Mouse (Mus musculus) kidney, postnatal 25 days (tissue): ENCODE data around the gene Fgfr2.
A peak's percentile ranks its signal among the peaks of the same experiment; 100 is the strongest.
"Not testable (repeated sequence)": the region's sequence is repeated elsewhere in the genome, so short reads cannot be mapped to it uniquely, and the experiment has no call there.

ENCODE experiments used
- DNase-seq, 2 experiments: peaks; one replicate each; pipeline ENCODE4 v3.0.0; 2021; ENCODE audit warnings: mixed read lengths in 2 of 2

Fgfr2 gene

DNA sequence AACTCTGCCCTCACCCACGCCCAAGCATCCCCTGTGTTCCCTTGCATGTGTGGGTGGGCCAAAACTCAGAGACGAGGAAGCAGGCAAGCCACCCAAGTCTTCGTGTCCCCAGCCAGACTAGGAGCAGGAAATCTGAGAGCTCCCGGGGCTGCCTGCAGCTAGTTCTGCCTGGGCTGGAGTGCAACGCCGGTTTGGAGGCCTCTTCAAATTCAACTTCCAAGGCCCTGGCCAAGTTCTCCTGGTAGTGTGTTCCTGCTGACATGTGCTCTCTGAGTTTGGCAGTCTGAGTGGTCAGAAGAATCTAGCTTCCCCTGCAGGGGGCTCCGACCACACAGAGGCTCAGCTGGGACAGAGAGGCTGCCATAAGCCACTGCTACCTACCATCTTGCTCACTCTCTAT is 2948.6 kb downstream of the Fgfr2 start:
- DNase-seq: no peak

DNA sequence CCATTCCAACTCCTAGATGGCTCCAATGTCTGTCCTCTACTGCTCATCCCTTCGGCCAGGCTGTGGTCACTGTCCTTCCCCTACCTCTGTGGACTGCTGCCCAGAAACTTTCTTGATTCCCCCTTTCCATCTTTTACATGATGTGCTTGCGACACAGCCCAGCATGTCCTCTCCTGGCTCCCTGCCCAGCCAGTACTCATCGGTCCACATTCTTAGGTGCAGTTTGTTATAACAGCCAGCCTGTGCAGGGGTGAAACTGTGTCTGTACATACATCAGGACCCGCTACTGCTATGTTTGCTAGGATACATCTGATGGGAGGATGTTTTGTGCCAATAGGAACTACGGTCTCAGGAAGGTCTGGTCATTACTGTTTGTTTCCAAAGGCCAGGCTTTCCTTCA is 2949.2 kb downstream of the Fgfr2 start:
- DNase-seq: peak; percentile 34 to 45

DNA sequence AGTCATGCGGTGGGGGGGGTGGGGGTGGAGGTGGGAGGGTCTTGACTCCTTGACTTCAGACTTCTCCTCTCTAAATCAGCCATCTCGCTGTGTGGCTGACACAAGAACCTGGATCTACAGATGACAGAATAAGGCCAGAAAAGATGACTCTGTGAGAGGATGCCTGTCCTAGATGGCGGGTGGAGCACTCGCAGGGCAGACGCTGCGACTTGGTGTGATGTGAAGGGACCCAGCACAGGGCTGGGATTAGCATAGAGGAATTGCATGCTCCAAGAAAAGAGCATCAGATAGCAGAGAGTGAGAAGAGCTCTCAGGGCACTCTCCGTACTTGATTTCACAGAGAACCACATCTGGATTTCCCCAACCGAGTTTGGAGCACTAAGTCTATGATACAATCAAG is 2953.0 kb downstream of the Fgfr2 start:
- no peak for DNase-seq

DNA sequence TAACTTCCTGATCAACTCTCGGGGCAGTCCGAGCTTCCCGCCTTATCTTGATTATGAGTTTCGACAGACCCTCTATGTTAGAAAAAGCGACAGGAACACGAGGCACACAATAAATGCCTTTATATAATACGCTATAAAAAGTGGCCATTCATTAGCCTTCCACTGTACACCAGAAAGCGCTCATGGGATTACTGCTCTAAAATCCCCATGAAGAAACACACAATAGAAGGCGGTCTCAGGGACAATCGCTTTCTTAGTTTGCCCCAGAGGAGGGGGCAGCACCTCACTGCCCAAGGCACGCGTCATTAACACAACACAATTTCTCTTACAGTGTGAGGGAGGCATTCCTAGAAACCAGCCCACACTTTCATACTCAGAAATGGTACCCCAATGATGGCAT is 2954.9 kb downstream of the Fgfr2 start:
- no peak for DNase-seq

DNA sequence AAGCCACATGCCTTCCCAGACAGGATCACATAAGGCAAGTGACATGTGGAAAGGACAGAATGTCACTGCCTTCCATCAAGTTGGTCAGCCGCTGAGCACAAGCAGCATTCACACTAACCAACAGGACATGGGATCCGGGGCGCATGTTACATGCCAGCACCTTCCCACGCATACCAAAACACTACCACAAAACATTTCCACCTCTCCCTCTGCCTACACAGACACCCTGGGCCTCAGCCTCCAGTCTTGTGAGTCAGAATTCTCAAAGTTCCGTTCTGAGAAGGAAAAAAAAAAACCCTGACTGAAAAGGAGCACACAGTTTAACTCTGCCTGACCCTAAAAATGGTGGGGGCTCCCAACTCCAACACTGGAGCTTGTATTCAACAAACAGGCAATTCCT is 2955.9 kb downstream of the Fgfr2 start:
- peak in 1 of 2 experiments; percentile 37 for DNase-seq

DNA sequence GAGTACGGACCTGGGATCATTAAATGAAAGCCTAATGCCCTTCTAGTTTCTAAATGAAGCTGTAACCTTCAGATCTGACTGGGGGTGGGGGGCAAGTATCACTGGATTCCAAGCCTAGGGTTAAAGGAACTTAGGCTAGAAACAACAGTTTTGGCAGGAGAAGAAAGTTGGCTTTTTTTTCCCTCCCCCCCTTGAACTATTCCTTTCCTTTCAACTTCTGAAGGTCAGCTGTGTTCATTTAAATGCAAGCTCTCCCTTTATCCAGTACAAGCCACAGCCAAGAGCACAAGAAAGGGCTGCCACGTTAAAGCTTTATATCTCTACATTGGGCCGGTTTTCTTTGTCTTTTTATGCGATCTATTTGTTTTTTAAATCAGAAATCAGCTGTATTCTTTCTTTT is 2957.0 kb downstream of the Fgfr2 start:
- DNase-seq: no peak

DNA sequence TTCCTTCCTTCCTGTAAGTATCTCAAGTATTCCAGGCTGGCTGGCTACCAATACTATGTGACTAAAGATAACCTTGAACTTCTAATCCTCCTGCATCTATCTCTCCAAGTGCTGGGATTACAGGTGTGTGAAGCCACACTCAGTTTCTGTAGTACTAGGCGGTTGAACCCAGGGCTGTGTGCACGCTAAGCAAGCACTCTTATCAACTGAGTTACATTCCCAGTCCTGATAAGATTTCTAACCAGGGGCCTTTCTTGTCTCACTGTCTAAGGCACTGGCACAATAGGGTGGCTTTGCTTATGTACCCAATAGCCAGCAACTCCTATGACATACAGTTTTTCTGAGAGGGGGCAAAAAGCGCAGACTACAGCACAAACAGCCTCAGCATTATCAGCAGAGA is 2957.7 kb downstream of the Fgfr2 start:
- DNase-seq: no peak

DNA sequence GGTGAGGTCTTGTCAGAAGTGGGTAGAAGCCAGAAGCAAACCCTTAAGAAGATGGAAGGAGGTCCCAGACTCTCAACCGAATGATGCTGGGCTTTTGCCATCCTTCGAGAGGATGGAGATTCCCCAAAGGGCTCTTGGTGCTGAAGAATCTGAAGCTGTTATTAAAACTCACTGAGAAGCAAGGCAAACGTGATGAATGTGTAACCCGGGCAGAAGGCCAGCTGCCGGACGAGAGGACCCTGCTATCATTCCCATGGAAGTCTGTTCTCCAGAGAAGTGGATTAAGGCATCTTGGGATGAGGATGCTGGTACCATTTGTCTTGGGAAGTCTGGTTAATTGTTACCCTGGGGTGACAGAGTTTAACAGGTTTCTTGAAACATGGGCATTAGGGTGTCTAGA is 2960.4 kb downstream of the Fgfr2 start:
- DNase-seq: peak in 1 of 2 experiments; percentile 6

DNA sequence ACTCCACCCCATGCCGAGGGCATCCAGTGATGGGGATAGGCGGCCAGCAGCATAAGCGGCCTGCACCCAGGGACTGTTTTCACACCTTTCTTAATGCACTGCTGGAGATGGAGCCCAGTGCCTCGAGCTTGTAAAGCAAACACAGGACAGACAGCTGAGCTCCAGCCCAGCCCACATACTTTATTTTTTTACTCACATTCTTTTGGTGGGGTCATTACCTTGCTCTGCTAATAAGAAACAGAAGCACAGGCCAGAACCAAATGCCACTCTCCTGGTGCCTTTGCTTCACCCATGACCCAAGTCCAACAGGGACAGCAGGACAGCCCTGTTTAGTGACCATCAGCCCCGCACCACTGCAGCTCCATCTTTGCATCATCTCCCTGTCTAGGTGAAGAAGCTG is 2961.6 kb downstream of the Fgfr2 start:
- DNase-seq: peak; percentile 16 to 39

DNA sequence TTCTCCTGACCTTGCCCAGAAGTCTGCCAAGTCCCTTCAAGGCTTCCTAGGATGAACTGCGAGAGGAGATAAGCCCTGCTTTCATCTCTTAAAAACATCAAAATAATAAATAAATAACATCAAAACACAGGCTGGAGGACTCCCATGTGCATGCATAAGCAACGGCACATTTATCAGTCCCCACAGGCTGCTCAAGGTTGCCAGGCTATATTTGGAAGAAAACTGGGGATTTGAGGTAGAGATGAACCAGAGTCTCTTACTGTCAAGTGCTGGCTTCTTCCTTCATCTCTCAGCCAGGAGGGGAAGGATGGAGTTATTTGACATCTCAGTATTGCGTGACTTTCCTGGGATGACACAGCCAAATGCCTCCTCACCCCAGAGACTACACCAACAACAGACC is 2964.3 kb downstream of the Fgfr2 start:
- no peak for DNase-seq

DNA sequence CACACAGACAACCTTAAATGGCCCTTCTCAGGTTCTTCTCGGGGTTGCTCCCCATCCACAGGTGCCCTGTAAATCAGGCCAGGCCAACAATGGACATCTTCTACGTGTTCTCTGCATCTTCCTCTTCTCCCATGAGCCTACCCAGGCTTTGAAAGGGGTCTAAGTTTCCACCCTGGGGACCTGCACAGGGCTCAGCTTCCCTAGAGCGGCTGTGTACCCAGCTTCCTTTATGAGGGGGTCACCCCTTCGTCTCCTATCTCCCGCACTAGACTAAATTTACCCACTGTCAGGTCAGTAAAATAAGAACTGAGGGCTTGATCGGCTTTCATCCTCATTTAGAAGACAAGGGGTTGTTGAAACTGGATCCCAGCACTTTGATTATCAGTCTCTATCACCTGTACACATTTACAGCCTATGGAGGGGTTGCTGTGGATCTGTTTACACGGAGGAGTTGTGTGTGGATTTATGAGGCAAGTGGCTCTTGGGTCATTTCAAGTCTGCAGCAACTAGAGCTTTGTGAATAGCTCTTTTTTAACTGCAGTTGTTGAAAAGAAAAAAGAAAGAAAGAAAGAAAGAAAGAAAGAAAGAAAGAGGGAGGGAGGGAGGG is 2969.7 kb downstream of the Fgfr2 start:
- DNase-seq: no peak

DNA sequence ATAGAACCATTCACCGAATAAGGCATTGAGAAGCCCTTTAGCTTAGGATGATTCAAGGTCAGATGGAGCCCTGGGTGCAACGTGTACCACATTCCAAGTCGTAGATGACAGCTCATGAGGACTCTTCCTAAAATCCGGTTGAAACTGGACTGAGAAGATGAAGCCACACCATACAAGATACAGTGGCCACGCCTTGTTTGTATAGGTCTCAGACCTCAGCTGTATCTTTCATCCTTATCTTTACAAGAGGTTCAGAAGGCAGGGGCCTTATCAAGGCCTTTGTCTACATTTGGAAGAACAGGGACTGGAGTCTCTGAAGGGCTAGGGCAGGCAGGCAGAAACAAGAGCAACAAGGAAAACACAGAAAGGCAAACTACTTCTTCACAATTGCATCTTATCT is 2974.2 kb downstream of the Fgfr2 start:
- DNase-seq: no peak

DNA sequence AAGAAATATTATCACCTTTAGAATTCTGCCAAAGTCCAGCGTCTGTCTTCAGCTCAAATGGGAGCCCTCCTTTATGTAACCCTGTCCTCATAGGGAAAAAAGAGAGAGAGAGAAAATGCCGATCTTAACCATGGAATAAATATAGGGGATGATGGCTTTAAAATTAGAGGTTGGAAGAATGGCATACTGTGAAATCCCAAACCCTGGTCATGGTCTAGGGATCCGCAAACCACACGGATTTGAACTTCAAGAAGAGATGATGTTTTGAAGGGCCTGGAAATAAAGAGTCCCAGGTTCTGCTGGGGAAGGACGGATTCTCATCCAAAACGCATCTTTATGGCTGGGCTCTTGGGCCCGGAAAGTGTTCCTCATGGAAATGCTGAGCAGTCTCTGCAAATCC is 2975.9 kb downstream of the Fgfr2 start:
- DNase-seq: no peak

DNA sequence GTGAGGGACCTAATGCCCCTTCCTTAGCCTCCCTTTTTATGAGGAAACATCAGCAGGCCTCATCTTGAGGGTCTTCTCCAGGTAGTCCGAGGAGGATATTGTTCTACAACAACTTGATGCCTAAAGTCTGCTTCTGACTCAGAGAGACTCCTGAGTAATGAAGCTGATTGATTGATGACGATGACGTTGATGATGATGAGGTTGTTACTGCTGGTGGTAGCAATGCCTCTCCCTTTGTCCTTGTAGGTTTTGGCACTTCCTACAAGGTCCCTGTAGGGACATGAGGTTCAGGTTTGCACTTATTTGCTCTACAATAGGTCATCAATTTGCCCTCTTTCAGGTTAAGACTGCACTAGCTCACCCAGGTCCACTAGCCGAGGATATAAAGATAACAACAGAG is 2977.9 kb downstream of the Fgfr2 start:
- DNase-seq: no peak

DNA sequence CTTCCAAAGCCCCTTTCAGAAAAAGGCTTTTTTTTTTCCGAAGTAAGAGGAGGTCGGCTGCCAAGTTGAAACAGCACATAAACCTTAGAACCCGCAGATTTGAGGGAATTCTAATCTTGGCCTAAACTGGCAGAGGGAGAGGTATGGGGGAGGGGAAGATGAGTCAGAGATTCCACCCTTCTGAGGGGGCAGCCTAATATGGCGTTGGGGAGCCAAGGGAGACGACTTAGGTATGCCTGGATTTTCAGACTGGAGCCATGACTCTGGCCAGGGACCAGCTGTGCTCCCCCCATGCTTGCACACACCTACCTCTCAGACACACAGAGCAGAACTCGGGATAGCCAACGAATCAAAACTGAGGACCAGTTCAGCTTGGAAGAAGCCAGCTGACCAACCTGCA is 2979.8 kb downstream of the Fgfr2 start:
- no peak for DNase-seq

DNA sequence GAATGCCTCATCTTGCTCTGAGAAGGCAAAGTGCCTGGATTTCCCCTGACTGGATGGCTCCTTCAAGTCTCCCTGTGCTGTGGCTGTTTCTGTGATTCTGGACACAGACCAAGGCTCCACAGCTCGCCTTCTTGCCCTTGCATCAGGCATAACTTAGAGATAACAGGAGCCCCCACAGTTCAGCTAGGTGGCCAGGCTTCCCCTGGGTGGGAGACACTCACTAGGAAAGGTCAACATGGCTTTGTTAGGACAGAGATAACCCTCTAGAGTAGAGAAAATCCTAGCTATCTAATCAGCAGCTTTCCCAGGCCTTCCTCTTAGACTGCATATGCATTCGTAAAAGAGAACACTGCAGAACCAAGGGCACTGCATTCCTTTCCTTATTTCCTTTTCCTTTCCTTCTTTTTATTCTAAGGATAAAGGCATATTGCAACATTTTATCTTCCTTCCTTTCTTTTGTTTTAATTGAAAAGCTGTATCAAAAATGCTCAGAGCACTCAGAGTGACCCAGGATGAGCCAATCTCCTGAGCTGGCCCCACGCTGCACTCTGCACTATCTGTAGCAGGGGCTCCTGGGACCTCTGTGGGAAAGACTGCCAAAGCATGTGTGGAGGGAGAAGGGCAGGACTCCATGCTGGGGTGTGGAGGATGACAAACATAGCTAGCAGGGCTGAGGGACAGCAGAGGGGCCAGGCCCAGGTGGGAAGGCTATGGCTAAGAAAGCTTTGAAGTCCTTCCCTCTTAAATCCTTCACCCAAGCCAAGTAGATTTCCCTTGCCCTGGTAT is 2981.9 kb downstream of the Fgfr2 start:
- DNase-seq: no peak

DNA sequence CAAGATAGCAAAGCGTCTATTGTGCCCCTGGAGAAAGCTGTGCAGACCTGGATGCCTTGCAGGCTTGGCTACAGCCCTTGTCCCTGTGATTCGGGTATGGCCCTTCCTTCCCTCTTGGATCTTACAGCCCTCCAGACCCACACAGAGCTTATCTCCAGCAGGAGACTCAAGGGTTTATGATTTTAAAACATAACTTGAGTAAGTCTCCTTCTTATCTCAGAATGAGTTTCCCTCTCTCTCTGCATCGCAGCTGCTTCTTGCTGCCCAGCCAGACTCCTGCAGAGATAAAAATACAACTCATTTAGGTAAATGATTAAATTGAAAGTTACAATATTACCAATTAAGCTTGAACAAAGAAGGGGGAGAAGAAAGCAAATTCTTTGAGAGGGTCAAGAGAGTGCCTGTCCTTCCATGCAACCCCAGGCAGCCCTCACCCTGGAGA is 2988.2 kb downstream of the Fgfr2 start:
- peak; percentile 15 to 51 for DNase-seq

DNA sequence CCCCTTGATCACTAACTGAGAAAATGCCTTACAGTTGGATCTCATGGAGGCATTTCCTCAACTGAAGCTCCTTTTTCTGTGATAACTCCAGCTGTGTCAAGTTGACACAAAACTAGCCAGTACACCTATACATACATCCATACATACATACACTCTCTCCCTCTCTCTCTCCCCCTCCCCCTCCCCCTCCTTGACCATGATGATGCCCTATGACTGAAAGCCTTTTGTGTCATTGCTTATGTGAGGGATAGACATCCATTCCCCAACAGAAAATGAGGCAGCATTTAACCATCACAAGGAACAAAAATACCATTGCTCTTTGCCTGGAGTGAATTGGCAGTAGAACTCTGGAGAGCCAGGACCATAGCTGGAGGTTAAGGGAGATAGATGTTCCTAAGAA is 2988.7 kb downstream of the Fgfr2 start:
- DNase-seq: not testable (repeated sequence)

DNA sequence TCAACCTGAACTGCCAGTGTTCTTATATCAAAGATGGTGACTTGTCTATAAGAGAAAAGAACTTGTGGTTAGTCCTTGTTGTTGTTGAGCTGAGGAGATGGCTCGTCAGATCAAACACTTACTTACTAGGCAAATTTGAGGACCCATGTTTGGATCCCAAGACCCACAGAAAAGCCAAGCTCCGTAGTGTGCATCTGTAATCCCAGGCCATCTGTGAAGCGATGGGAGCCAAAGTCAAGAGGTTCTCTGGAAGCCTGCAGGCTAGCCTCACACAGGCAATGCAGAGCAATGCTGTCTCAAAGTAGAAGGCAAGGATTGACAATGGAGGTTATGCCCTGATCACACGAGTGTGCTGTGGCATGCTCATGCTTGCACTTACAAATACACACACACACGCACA is 2992.9 kb downstream of the Fgfr2 start:
- no peak for DNase-seq

DNA sequence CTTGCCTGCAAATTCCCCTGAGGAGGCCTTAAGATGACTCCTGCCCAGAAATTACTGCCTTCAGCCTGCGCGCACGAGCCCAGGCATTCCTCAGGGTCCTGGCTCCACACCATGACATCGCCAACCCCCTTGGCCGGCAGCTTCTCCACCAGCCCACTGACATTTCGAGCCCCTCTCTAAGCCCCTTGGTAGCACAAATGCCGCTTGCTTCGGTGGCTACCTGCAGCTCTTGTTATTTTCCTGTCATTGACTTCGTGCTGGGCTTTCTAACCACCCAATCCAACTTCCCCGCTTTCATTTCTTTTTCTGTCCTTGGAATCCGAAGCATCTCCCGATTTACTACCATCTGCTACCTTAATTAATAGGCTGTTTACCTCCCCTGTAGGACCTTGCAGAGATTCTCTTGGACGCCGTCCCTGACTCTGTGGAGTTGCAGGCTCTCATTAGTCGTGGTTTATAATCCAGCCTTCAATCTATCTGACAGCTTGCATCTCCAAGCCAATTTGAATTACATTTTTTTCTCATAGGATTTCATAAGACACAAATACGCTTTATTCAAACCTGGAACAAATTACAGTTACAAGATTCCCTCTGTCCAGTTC is 2993.7 kb downstream of the Fgfr2 start:
- DNase-seq: no peak

DNA sequence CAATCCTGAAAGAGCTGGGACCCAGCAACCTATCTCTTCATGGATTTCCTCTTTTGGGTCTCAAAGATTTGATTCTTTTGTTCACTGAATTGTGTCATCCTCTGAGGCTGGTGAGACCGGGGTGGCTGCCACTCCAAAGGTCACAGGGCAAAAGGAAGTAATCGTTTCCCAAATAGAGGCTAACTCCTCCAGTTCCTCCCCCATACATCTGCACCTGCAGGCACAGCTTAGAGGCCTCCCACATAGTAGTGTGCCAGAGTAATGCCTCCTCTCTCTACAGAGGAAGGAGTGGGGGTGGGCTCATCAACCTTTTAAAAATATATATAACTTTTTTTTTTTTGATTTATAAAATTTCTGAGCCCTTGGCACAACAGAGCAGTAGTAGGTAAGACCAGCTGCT is 3001.6 kb downstream of the Fgfr2 start:
- no peak for DNase-seq

DNA sequence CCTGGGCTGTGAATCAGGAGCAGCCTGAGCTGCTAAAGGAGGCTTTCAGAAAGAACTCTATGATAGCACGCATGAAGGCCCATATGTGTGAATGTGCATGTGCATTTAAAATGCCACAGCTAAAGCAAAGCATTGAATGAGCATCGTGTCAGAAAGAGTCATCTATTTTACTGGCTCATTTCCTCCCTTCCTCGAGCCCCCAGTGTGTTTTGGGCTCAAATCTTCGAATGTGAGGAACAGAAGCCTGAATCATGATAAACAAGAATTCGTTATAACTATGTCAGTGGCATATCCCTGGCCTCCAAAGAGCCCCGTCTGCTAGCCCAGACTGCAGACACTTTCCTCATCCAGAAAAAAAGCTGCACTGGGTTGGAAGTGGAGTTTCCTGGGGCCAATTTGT is 3003.7 kb downstream of the Fgfr2 start:
- DNase-seq: no peak

DNA sequence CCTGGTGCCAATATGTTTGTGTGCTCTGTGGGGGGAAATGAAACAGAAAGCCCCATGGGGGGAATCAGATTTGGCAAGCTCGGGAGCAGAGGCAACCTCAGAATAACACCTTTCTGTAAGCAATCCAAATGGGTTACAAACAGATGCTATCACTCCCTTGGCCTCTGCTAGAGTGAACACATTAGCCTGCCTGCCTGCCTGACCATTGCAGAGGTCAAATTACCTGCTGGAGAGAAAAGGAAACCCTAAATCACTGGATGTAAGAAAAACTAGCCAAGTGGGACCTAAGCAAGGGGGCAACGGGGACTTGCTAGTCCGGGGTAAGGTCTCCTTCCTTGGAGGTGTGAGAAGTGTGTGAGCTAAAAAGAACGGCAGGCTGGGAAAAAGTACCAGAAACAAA is 3004.4 kb downstream of the Fgfr2 start:
- DNase-seq: no peak

DNA sequence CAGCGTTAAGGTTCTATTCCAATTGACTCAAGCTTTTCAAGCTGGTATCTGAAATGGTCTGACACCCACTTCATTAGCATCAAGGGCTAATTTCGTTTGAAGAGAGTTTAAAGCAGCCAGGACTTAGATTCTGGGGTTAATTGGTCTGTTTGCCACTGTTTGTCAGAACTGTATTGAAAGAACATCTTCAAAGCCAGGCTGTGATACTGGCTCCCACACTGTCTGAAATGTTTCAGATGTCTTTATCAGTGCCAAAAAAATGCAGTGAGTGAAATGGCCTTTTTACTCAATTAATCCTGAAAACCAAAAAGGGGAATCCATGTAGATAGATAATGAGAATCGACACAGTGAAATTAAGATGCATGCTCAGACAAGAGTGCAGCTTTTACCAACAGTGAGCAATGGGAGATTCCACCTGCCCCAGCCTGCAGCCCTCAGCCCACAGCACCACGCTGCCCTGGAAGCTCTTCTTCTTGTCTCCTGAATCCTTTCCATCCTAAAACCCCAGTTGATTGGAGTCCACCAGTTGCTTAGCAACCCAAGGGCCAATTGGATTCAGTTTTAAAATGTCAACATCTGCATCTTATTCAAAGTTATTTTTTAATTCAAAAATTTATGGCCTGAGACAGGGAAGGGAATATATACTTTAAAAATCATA is 3005.6 kb downstream of the Fgfr2 start:
- DNase-seq: no peak
